Comparison of ENCODE assay signal across 1 mouse cellular context in genomic region chr11:77385706-77386690, GRCm38 (mm10).
TF ChIP-seq lines count a peak whose summit lies in the region.

No protein-coding gene starts in this region.

TF ChIP-seq in CH12.LX, 34 proteins besides CTCF, POLR2A, EP300 and RAD21 (continued from another document):
- TF ChIP-seq JUND (conservative IDR thresholded peaks at IDR 0.05; ENCODE audit: low read depth, low read length): no peak
- TF ChIP-seq MYC (IDR thresholded peaks at IDR 0.05; ENCODE audit: low read depth, low read length): peak; percentile 85
- 0 out of 2 replicates have a peak, but pooled peaks have one; percentile 32 for TF ChIP-seq CHD2 (IDR thresholded peaks at IDR 0.05; ENCODE audit: low read length)
- no peak for TF ChIP-seq USF1 (IDR thresholded peaks at IDR 0.05; ENCODE audit: low read depth, low read length)
- TF ChIP-seq USF2 (conservative IDR thresholded peaks at IDR 0.05; ENCODE audit: low read depth, low read length): no peak
- no peak for TF ChIP-seq MAX (IDR thresholded peaks at IDR 0.05; ENCODE audit: low read length)
- no peak for TF ChIP-seq E2F4 (IDR thresholded peaks at IDR 0.05; ENCODE audit: insufficient replicate concordance, low read depth, low read length)
- TF ChIP-seq TCF12 (IDR thresholded peaks at IDR 0.05; ENCODE audit: low read depth, low read length): no peak
- TF ChIP-seq MAZ (IDR thresholded peaks at IDR 0.05; ENCODE audit: low read depth, low read length): no peak
- no peak for TF ChIP-seq IRF4 (IDR thresholded peaks at IDR 0.05; ENCODE audit: low read depth, low read length)
- TF ChIP-seq TBP (conservative IDR thresholded peaks at IDR 0.05; ENCODE audit: low read depth, low read length): no peak
- no peak for TF ChIP-seq KAT2A (IDR thresholded peaks at IDR 0.05; ENCODE audit: insufficient replicate concordance, low read length)
TF ChIP-seq in CH12.LX: peak in this region for 10.
